Mouse (Mus musculus) MN1 (cell line): ENCODE results near the gene 4930564D02Rik.

Experiments used
- DNase-seq: peaks from one replicate; pipeline ENCODE4 v3.0.0-alpha.2; 2016; ENCODE audit warnings: low spot score

The 4930564D02Rik gene

DNA sequence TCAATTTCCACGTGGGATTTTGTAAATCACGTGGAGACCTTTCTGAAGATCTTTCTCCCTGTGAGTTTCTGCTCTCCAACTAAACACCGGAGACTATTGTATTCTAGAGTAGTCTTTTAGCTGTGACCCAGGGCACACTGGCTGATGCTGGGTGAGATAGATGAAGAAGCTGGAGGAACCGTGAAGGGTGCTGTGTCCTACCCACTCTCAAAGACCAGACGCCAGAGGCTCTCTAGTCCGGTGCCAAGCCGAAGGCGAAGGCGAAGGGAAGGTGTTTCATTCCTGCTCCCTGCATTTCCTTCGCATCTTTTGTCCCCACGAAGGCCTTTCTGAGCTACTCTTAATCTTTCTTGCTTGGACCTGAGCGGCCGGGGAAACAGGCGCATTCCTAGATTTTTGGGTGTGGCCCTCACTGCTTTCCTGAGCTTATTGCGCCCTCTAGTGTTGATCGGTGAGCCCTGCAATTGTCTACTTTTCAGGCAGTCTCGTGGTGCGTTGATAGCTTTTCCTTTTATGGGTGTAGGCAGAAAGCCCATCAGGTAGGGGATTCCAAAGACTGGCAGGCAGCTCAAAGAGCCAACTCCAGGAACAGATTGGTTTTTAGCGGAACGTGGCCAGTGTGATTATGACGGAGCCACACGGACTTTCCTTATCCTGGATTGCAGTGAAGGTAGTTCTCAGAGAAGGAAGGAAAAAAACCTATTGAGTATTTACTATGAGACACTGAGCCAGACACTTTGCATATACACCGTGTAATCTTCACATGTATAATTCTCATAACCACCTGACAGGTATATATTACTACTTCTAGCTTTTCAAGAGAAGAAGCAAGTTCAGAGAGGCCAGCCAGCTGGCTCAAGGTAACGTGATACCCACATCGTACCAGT lies 7.8 kb upstream of the 4930564D02Rik start:
- peak; percentile 83 for DNase-seq

DNA sequence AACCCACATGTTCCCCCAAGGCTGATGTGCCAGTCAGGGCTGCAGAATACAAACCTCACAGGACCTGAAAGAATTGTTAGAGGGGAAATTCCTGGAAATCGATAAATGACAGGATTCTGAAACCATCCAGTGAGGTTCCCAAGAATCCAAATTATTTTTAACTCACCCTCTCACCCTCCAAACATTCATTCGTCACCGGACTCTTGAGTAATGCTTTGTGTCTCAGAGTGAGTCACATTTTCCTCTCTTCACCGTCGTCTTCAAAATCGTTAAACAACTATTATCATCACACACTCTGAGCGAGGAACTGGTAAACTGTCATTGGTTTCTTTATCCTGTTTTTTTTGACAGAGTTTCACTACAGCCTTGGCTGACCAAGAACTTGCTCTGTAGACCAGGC lies 6.7 kb upstream of the 4930564D02Rik start:
- DNase-seq = no peak

DNA sequence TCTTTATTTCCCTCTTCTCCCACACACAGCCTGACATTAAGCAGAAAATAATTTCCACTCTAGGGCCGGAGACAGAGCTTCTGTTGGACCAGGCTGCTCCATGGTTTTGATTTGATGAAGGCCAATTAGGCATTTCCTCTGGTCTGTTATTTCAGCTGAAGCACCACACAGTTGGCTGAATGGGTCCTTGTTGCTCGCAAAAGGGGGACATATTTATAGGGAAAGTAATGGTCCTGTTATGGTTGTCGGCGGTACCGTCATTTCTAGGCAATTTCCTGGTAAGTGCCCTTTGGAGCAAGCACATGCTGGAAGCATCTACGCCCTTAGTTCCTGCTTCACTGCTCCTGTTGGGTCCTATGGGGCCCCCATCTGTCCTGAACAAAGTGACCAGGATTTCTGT lies 5.7 kb upstream of the 4930564D02Rik start:
- no peak for DNase-seq

DNA sequence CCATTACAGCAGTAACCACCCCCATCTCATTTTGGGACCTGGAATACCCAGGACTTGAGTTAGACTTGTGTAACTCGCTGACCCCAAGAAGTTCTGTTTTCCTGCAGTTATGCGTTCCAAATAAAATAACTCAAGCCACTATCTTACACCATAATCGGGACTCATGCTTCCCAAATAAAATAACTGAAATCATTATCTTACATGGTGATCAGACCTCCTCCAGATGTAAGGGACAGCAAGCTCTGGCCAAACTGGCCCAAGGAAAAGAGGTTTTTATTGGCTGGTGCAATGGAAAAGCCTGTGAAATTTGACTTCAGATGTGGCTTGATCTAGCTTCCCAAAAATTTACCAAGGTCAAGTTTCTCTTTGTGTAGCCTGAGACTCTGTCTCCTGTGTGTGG lies 5.1 kb upstream of the 4930564D02Rik start:
- no peak for DNase-seq

DNA sequence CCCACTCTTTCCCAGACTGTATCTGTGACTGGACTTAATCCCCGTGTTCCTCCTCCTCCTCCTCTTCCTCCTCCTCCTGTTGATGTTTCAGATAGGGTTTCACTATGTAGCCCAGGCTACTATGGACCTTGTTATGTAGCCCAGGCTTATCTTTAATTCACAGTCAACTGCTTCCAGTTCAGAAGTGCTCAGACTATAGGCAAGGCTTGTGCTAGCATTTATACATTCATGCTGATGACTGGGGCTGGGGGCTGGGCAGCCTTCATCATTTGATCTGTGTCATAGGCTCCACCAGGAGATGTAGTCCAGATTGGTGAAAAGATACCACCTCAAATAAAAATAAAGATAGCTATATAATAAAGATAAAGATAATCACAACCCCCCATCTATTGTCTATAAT lies 4.7 kb upstream of the 4930564D02Rik start:
- DNase-seq = no peak

DNA sequence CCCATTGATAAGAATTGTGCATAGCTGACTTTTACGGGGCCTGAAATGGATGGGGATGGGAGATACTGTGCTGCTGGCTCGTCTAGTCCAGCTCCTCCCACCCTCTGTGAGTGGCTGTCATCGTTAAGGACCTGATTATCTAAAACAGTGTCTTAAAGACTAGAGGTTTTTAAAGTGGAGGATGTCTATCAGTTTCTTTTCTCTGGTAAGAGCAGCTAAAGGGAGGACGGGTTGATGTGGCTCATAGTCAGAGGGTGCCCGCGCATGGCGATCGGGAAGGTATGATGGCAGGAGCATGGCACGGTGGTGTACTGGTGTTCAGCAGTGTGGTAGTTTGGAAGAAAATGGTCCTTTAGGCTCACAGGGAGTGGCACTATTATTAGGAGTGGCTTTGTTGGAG lies 4.0 kb upstream of the 4930564D02Rik start:
- DNase-seq = no peak

DNA sequence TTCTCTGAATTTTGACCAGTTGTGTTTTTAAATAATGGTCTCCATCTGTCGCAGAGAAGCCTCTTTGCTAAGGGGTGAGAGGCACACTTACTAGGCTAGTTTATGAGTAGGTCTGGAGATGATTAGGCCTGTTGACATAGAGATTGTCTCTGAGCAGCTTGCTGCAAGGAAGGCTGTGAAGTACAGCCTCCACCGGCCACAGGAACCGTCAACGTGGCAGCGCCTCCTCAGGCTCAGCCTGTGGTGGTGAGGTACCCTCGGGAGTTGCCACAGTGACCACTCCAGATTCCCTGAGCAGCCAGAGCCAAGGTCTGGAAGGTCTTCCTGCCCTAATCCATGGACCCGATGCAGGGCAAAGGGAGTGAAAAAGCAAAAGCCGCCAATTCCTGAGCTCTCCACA lies 3.9 kb downstream of the 4930564D02Rik start:
- DNase-seq = no peak

DNA sequence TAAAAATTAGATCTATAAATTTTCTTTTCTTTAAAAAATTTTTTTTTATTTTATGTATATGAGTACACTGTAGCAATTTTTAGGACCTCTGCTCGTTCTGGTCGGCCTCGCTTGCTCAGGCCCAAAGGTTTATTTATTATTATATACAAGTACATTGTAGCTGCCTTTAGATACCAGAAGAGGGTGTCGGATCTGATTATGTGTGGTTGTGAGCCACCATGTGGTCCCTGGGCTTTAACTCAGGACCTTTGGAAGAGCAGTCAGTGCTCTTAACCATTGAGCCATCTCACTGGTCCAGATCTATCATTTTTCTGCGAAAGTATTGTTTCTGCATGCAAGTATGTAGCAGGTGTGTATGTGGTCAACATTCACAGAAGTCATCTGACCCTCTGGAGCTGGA lies 4.6 kb downstream of the 4930564D02Rik start:
- no peak for DNase-seq

DNA sequence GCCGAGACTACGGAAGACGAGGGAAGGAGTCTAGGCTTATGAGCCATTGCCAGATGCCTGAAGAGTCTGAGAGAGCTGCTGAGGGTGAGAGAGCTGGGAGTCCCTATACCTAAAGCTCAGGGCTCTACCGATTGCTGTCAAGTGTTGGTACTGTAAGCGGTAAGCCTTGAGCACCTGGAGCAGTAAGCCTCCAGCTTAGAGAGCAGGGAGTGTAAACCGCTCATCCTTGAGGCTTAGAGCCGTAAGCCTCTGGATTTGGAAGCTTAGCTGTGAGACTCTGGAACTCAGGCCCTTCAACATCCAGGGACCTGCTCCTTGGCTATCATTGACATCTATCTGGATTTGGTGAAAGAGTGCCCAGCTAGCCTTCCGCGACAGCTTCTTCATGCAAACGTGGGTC lies 5.9 kb downstream of the 4930564D02Rik start:
- DNase-seq = no peak

DNA sequence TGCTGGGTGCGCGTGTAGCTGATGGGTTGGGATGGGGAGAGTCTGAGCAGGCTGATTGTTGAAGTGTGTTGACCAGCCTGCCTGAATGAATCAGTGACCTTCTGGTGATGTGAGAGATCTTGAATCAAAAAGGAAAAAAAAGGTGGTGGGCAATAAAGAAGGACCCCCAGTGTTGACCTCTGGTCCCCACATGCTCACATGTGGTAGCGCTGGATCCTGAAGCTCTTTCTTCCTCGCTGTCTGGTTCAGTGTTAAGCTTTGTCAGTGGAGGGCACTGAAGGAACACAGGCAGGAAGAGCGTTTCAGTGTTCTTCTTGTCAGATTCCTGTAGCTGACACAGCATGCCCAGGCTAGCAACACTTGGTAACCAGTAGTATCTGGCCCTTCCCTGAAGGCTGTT lies 9.2 kb downstream of the 4930564D02Rik start:
- DNase-seq = no peak

DNA sequence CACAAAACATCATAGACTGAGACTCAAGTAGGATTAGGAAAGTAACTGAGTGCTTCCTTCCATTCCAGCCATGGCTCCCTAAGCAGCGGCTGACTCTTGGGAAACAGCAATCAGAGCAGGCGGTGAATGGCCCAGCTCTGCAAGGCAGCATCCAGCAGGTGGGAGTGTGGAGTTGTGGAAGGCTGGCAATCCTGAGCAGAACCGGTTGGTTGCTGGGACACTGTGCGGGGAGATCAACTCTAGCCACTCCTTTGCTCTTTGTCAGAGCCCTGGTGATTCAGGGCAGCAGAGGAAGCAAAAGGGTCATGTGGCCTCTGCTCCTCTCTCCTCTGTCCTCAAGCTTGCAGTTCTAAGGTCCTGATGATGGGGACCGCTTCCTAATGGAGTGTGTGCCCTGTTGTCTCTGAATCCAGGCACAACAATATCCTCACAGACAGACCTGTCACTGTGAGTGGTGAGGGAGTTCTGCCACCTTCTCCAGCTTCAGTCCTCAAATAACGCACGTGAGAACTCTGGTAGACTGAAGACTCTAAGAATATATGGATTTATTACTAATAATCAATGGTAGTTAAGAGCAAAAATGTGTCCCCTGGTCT lies 11.7 kb downstream of the 4930564D02Rik start:
- peak; percentile 65 for DNase-seq

DNA sequence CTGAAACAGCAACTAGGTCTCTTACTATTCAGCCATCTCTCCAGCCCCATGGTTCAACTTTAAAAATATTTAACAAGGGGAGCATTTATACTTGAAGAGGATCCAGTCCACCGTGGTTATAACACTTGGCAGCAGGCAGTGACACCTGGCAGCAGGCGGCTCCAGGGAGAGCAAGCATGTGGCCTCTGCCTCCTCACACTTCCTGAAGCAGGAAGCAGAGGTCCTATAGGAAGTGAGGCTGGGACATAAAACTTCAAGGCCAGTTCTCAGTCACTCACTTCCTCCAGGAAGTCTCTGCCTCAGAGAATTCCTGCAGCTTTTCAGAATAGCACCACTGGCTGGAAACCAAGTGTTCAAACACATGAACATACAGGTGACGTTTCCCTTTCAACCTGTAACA lies 20.7 kb downstream of the 4930564D02Rik start:
- no peak for DNase-seq

DNA sequence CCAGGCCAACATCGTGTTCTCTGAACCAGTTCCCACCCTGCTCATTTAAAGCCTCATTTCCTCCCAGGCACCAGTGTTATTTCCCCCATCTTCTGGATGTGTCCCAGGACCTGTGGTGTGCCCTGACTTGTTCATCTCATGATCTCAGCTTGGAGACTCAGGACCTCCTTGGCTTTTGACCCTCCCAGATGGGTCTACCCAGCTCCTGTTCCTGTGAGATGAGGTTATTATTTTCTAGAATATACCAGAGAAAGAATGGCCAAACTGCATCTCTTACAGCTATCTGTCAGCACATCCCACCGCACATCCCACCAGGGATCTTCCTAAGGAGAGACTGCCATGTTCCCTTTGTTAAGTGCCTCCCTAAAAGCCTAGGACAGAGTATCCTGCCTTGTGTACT lies 22.0 kb downstream of the 4930564D02Rik start:
- no peak for DNase-seq

DNA sequence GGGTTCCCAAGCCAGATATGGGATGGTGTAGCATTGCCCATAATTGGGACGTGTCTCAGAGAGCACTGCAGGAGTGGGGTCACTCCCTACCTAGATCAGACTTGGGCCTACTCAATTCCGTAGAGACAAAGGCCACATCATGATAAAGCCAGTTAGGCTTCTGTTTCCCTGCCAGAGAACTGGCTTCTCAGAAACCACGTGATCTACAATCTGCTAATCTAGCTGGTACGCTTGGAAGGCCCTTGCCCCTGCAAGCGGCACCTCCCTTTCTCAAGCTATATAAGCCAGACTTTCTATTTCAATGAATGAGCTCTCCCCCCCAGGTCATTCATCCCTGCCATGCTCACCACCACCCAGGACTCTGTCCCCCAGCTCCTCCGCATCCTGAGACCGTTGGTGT lies 23.5 kb downstream of the 4930564D02Rik start:
- no peak for DNase-seq

DNA sequence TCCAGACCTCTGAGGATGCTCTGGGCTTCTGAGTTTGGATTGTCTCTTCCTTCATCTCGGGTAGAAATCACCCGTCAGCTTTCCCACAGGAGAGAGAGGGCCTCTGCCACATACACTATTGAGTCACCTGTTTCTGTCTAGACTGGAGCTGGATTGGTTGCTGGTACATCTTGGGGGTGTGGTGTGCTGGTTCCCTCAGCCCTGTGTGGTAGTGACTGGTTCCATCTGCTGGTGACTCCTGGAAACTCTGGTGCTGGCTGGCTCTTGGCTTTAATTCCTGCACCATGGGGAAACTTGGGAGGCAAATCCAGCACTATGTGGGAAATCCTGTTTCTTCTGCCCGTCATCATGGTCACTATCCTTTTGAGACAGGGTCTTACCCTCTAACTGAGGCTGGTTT lies 24.3 kb downstream of the 4930564D02Rik start:
- peak; percentile 51 for DNase-seq

DNA sequence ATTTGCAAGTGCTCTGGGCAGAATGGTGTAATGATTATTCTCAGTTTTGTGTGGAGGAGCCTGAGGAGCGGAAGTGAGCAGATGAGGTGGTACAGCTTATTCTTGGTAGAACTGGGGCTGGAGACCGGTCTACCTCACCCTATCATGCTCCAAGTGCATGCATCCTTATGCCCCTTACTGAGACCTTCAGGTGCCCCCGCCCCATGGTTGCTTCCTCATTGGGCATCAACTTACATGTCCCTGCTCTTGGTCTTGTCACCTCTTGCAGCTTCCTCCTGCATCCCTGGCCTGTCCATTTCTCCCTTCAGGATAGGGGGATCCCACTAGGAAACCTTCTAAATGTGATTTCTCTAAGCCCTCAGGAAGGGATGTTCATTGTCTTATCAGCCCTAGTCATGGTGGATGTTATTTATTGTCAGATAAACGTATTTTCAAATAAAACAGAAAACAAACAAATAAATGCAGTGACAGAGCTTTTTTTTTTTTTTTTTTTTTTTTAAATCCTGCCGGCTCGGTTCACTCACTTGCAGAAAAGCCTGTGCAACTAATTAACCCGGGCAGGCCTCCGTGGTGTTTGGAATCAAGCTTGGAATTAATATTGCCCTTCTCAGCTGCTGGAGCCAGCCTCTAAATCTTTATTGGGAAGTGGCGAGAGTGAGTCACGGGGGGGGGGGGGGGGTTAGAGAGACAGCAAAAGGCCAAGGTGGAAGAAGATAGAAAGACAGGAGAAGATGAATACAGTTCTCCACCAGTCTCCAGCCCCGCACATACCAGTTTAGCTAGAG lies 26.3 kb downstream of the 4930564D02Rik start:
- DNase-seq = no peak

DNA sequence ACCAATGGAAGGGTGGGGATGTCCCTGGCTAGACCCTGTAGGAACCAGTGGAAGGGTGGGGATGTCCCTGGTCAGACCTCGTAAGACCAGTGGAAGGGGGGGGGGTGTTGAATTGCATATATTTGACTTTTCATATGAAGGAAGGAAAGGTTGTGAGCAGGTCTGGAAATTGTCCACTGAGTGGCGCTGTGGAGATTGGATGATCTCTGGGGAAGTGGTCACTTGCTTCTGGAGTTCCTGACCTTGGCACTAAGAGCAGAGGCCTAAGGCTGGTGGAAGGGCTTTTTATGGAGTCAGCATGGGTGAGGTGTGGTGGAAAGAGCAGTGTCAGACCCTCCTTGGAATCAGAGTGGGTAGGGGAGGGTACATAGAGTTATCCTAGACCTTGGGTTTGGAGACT lies 27.8 kb downstream of the 4930564D02Rik start:
- DNase-seq = no peak

DNA sequence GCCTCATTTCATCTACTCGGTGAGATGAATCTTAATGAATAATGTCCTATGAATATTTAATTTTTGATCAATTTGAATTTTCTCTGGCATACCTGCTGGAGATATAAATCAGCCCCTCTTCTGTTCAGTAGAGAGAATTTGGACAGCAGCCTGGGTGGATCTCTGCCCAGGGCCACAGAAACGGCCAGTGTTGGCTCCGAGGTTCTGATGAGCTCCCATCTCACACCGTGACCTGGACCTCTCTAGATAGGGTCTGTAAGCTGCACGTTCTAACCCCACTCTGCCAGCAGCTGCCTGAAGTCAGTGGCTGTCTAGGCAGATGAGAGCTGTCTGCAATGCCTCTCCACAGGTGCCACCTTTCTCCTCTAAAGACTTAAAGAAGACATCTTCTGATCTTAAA lies 28.4 kb downstream of the 4930564D02Rik start:
- no peak for DNase-seq

DNA sequence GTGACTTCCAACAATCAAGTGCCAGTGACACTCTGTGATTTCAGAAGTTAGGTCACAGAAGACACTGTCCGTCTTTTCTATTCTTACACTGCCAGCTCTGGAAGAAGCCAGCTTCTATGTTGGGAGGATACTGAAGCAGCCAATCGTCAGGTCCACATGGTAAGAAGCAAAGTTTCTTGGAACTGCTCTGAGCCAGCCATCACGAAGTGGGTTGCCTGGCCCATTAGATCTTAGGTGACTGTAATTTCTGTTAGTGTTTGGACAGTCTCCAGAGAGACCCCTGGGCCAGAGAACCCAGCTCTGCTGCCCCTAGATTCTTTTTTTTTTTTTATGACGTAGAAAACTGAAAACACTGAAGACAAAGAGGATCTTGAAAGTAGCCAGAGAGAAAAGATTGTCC lies 30.9 kb downstream of the 4930564D02Rik start:
- no peak for DNase-seq

DNA sequence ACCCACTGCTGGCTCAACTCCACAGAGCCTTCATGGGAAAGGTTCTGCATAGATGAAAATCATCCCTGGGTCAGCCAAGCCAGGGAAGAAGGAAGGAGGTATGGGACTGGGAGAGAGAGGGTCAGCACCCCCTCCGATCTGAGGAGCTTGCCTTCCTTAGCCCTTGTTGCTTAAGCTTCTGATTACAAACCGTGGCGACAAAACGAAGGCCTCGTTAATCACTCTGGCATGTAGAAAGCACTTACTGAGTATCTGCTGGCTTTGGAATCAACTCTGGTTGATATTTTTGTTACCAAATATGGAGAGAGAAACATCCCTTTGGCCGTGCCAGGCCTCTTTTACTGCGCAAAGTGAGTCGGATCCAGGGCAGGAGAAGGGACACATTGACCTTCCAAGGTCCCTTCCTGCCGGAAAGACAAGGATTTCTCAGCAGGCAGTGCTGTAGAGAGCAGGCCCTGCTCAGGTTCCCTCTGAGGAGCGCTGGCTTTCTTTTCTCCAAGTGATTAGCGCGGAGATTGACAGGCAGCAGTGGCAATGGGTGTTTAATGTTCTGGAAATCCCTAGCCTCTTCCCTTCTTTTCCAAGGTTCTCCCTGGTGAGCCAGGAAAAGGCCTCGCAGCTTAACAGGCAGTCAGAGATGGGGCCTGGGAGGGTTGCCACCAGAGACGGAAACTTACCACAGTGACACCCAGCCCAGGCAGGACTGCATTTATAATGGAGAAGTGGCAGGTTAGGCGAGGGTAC lies 33.1 kb downstream of the 4930564D02Rik start:
- no peak for DNase-seq

DNA sequence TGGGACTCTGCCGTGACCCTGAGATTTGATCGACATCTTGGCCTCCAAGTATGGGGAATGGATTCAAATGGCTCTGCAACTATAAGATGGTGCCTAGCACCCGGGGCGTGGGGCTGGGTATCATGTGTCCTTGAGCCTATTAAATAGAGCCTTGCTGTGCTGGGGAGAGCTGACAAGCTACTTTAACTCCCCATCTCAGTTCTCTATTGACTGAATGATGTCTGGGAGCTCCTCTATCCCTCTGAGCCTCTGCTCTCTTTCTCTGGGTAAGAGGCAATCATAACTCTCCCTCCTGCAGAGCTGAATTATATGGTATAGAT lies 33.6 kb downstream of the 4930564D02Rik start:
- no peak for DNase-seq

DNA sequence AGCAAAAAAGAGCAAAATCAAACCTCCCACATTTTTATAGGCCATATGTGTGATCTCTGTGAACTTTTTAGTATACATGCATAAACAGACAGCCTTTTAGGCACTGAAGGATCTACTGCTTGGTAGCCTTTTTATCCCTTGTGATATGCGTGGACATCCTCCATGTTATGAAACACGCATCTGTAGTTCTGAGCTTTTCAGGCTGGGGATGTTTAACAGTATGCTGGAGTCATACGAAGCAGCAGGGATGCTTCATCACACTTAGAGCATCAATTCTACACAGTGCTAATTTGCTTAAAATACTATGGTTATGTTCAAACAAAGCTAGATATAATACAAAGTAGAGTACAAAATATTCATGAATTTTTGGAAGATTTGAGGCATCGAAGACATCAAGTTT lies 39.2 kb downstream of the 4930564D02Rik start:
- no peak for DNase-seq
